Mouse (Mus musculus): Measurements from ENCODE around the gene Zfp616.

Zfp616 gene

DNA sequence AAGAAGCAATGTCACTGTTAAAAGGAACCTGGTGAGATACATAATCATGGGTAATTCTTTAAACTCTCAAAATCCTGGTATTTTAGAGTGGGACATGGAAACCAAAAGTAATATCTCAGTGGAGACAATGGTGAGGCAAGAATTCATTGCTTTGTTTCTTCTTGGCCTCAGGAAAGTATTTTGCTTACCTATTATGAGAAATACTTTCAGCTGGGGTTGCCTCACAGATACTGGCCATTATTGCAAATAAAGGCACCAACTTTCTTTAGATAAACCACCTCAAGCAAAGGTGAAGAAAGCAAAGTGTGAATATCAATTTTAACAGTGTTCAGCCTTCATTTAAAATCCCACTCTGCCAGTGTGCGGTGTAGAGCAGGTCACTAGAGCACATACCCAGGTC lies at the start of gene Zfp616:
Gene Zfp616, plus strand, starts transcription at position 301 of the 400 bp plus-strand sequence.
- DNase-seq (ENCODE audit: low spot score): no peak

DNA sequence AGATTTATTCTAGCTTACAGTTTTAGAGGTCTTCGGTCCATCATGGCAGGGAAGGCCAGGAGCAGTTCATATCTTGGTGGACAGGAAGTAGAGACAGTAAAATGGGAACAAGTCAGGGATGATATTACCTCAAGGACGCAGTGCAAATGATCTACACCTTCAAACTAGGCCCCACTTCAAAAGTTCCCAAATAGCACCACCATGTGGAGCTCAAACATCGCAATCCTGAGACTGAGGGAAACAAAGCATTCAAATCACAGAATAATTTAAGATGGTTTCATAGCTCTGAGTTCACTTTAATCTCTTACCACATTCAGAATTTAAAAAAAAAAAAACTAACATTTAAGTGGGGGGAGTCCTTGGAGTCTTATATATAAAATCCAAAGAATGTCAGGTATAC lies 18.4 kb upstream of the Zfp616 start:
- no peak for DNase-seq (ENCODE audit: low spot score)

DNA sequence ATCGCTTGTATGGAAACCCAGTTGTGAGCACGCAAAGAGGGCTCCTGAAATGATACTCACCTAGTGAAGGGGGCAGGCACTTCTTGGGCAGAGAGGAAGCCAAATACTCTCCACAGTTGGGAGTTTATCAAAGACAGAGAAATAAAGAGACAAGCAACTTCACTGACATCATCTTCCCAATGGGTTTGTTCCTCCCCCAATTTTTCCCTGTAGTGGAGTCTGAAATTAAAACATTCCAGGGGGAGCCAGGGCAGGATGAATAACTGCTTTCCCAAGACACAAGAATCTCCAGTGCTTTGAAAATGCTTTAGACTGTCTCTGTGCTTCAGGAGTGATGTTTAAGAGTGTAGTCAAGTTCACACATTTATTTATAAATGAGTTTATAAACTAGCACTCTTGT lies 13.3 kb upstream of the Zfp616 start, which contains the start of the genes Olfr139 and Olfr399:
Gene Olfr139, minus strand, starts transcription at position 101 of the 400 bp plus-strand sequence.
Gene Olfr399, minus strand, starts transcription at position 165 of the 400 bp plus-strand sequence.
- DNase-seq (ENCODE audit: low spot score): no peak

DNA sequence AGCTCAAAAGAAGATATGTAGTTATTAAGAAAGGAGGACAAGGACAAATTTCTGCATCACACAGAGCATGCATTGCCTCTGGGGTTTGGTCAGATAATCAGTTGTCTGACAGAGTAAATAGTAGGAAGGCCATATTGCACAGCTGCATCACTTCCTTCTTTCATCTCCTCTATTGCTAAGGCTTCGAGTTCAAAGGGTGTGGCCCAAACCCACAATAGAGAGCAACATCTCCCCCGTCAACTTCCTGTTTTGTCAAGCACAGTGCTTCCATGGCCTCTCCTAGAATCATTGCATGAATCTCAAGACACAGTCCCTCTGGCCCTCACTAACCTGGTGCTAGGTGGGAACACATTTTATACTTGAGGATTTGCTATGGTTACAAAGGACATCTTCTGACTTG lies 31.0 kb downstream of the Zfp616 start:
- DNase-seq (ENCODE audit: low spot score): no peak

DNA sequence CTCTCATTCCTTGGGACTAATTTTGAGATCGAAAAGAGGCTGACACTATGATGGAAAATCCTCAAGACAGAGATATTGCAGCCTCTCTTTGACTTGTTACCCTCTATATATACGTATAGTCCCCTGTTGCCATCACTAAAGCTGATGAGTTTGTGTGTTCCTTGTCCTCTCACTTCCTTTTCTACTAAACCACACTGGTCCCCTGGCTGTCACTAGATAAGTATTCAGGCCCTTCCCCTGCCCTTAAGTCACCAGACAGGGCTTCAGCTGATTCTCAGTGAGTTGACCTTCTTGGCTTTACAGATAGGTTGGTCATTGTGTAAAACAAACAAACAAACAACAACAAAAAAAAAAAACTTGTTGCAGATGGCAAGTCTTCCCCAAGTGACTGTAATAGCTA lies 31.8 kb downstream of the Zfp616 start:
- no peak for DNase-seq (ENCODE audit: low spot score)

DNA sequence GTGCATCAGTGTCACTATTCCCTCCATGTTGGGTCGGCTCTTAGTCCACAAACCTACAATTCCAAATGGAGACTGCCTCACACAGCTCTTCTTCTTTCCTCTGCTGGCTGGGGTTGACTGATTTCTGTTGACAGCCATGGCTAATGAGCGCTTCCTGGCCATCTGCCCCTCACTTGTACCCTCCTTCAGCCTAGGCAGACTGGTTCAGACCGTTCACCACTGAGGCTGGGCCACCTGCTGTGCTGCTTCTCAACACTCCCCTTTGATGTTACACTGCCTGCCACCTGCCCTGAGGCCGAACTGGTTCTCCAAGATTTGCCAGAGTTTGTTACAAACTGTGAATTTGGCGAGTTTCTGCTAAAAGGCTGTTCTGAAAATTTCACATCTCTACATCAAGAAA lies 35.3 kb downstream of the Zfp616 start:
- DNase-seq (ENCODE audit: low spot score): no peak

DNA sequence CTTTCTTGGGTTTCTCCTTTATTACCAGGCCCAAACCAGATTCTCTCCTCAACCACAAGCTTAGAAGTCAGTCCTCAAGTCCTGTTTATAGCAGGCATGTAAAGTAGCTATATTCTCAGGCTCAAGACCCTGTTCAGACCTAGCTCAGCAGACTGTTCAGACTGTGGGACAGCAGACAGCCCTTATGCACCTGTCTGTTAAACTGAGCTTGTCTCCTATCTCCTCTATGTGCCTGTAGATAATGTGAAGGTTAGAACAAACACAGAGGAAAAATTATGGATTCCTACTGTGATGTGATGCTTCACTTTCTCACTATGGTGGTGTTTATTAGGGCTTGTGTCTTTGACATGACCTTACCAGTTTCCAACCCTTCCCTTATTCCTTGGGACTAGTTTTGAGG lies 43.7 kb downstream of the Zfp616 start, which contains the start of gene Olfr401:
Gene Olfr401, plus strand, starts transcription at position 301 of the 400 bp plus-strand sequence.
- no peak for DNase-seq (ENCODE audit: low spot score)
